Mouse (Mus musculus): Measurements from ENCODE around the gene Olfr315.
"Not testable (repeated sequence)": the region's sequence is repeated elsewhere in the genome, so short reads cannot be mapped to it uniquely, and the experiment has no call there.

Gene Olfr315

GRCm38 (mm10) chr11:58815676-58816075 is 42.7 kb downstream of the Olfr315 start:
- DNase-seq (ENCODE audit: low spot score) = no peak

GRCm38 (mm10) chr11:58828937-58829336 is 55.9 kb downstream of the Olfr315 start, which contains the start of gene Olfr312:
Gene Olfr312 (plus strand): TSS chr11:58829237.
- DNase-seq (ENCODE audit: low spot score) = not testable (repeated sequence)

- no peak for DNase-seq (ENCODE audit: low spot score)
These were observed 56.8 kb downstream of the Olfr315 start for GRCm38 (mm10) chr11:58829764-58830163.
